In the genomic region with DNA sequence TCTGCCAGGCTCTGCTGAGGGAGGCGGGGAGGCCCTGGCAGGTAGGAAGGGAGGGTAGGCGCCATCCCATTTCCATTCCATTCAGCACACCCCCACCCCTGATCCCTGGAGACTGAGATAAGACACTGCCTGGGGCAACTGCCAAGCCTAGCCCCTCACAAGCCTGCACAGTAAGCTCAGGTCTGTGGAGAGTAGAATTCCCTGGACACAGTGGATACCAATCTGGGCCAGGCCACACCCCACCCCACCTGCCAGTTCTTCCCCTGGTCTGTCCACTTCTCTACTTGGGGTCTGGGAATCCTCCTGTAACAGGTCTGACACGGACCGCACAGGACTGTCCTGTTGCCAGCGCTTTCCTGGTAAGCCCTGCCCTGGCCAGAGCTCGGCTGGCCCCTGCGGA, we compare ENCODE assay signal across 11 mouse cellular contexts. TPM values are rescaled to one million over a fixed set of nuclear protein-coding genes. Genes with fewer than 3 reads are reported as not detected.
DNase-seq lines count a peak whose midpoint lies in the region; ATAC-seq and TF ChIP-seq lines count a peak whose summit lies in the region.
"Had no signal": no experiment of that assay in that cellular context is flagged by ENCODE, and none has a peak within 500 bp of the region (broad histone marks: within the 10 kb centered on the region; RNA-seq: fewer than 3 reads in every experiment).

No protein-coding gene starts in this region.

- H3K4me3 ChIP-seq in gastrocnemius, adult 2 months, result no peak overlapping the region
- no peak overlapping the region for H3K4me3 ChIP-seq in heart, embryonic 15.5 days
- H3K4me3 ChIP-seq in midbrain, embryonic 10.5 days, result peak overlapping the region; percentile 51; the same call in 1 of the 2 replicates
- H3K4me3 ChIP-seq: limb, embryonic 12.5 days had no signal

- TF ChIP-seq CTCF in gastrocnemius, adult 2 months (IDR thresholded peaks at IDR 0.05), result no peak

- no peaks in the 10 kb centered on the region for H3K27me3 ChIP-seq in heart, embryonic 15.5 days
- peaks cover 47% of the 10 kb centered on the region for H3K27me3 ChIP-seq in midbrain, embryonic 10.5 days (ENCODE audit: low read depth, poor library complexity, severe bottlenecking)

- peaks cover 29% of the 10 kb centered on the region for H3K36me3 ChIP-seq in heart, embryonic 15.5 days
- peaks cover 30% of the 10 kb centered on the region for H3K36me3 ChIP-seq in midbrain, embryonic 10.5 days

- H3K4me1 ChIP-seq in heart, embryonic 15.5 days (replicated peaks), result peaks cover 48% of the 10 kb centered on the region
- peaks cover 47% of the 10 kb centered on the region for H3K4me1 ChIP-seq in midbrain, embryonic 10.5 days

- peak overlapping the region; percentile 70 for H3K4me2 ChIP-seq in heart, embryonic 15.5 days

- intact Hi-C loops in gastrocnemius, adult 2 months (cut with DNase I), result no loop called here
- intact Hi-C loops in gastrocnemius, postnatal 36 days (cut with DNase I), result no loop called here

- 36% methylated on average over 7 of the region's 7 CpGs for WGBS in heart, embryonic 15.5 days
- WGBS in midbrain, embryonic 10.5 days, result 43% methylated on average over 7 of the region's 7 CpGs

- 0 out of 2 replicates have a peak, but pooled peaks have one; percentile 36 for ATAC-seq in heart, embryonic 15.5 days (replicated peaks; ENCODE audit: insufficient number of reproducible peaks, insufficient read depth, low FRiP score, low read depth)

- no peaks in the 10 kb centered on the region for H3K9me3 ChIP-seq in heart, embryonic 15.5 days (replicated peaks)
- no peaks in the 10 kb centered on the region for H3K9me3 ChIP-seq in midbrain, embryonic 10.5 days (replicated peaks)
- H3K9me3 ChIP-seq: limb, embryonic 12.5 days had no signal

- DNase-seq in gastrocnemius, adult 2 months, result no peak
- no peak for DNase-seq in gastrocnemius, postnatal 4 days (ENCODE audit: low spot score in 2 of 2)
- peak; percentile 63 for DNase-seq in MN1 (ENCODE audit: low spot score)
- no peak for DNase-seq in midbrain, embryonic 10.5 days (ENCODE audit: low spot score)
- DNase-seq in gastrocnemius, postnatal 36 days, result no peak
- DNase-seq in embryo, embryonic 10 days (ENCODE audit: low spot score), result no peak
- no peak for DNase-seq in frontal cortex, postnatal 36 days (ENCODE audit: low spot score in 2 of 2)
- DNase-seq: kidney, adult 2 months; thymus, adult 18-20 months had no signal

- peak overlapping the region; percentile 12; the same call in 1 of the 2 replicates for H3K27ac ChIP-seq in gastrocnemius, adult 2 months
- no peak overlapping the region for H3K27ac ChIP-seq in heart, embryonic 15.5 days
- peak overlapping the region; percentile 43; the same call in 1 of the 2 replicates for H3K27ac ChIP-seq in midbrain, embryonic 10.5 days (replicated peaks)
- H3K27ac ChIP-seq: limb, embryonic 12.5 days had no signal

- no peak overlapping the region; the same call in 1 of the 2 replicates for H3K9ac ChIP-seq in heart, embryonic 15.5 days
- H3K9ac ChIP-seq: limb, embryonic 12.5 days had no signal

RNA-seq across cellular contexts. Expression of a gene that starts 7.0 kb away (rescaled TPM):
- 1 to 10 TPM; 2.7 to 6.1 TPM for total RNA-seq in gastrocnemius, adult 2 months (2021)
- 10 to 100 TPM; 15.7 to 15.9 TPM for total RNA-seq in gastrocnemius, postnatal 4 days (2021)
- polyA plus RNA-seq in heart, embryonic 15.5 days (2015; fragmentation: Nextera tagmentation; extraction: Ambion mirVana), result 22.9 and 31.6 TPM in 2 replicates
- polyA plus RNA-seq in midbrain, embryonic 10.5 days (2016; fragmentation: Nextera tagmentation; extraction: Ambion mirVana), result 11.3 and 14.5 TPM in 2 replicates
- total RNA-seq in gastrocnemius, postnatal 36 days (2021), result 1 to 10 TPM; 2.6 to 4.9 TPM

RNA-seq across cellular contexts. Expression of a gene that starts 11.9 kb away (rescaled TPM):
- 10 to 100 TPM; 47.3 to 49.8 TPM for total RNA-seq in gastrocnemius, adult 2 months (2021)
- 10 to 100 TPM; 48.8 to 54.0 TPM for total RNA-seq in gastrocnemius, postnatal 4 days (2021)
- polyA plus RNA-seq in heart, embryonic 15.5 days (2015; fragmentation: Nextera tagmentation; extraction: Ambion mirVana), result 107 and 122 TPM in 2 replicates
- polyA plus RNA-seq in midbrain, embryonic 10.5 days (2016; fragmentation: Nextera tagmentation; extraction: Ambion mirVana), result 163 and 176 TPM in 2 replicates
- 10 to 100 TPM; 34.3 to 44.5 TPM for total RNA-seq in gastrocnemius, postnatal 36 days (2021)

RNA-seq across cellular contexts. Expression of a gene that starts 31.0 kb away (rescaled TPM):
- total RNA-seq in gastrocnemius, adult 2 months (2021), result 10 to 100 TPM; 29.7 to 44.5 TPM
- 10 to 100 TPM; 39.0 to 41.3 TPM for total RNA-seq in gastrocnemius, postnatal 4 days (2021)
- 77.7 and 88.6 TPM in 2 replicates for polyA plus RNA-seq in heart, embryonic 15.5 days (2015; fragmentation: Nextera tagmentation; extraction: Ambion mirVana)
- polyA plus RNA-seq in midbrain, embryonic 10.5 days (2016; fragmentation: Nextera tagmentation; extraction: Ambion mirVana), result 185 and 201 TPM in 2 replicates
- 10 to 100 TPM; 31.9 to 34.4 TPM for total RNA-seq in gastrocnemius, postnatal 36 days (2021)

RNA-seq across cellular contexts. Expression of a gene that starts 31.0 kb away (rescaled TPM):
- 100 to 1,000 TPM; 359 to 480 TPM for total RNA-seq in gastrocnemius, adult 2 months (2021)
- total RNA-seq in gastrocnemius, postnatal 4 days (2021), result 100 to 1,000 TPM; 179 to 186 TPM
- 163 and 166 TPM in 2 replicates for polyA plus RNA-seq in heart, embryonic 15.5 days (2015; fragmentation: Nextera tagmentation; extraction: Ambion mirVana)
- 50.4 and 52.6 TPM in 2 replicates for polyA plus RNA-seq in midbrain, embryonic 10.5 days (2016; fragmentation: Nextera tagmentation; extraction: Ambion mirVana)
- total RNA-seq in gastrocnemius, postnatal 36 days (2021), result 100 to 1,000 TPM; 411 to 443 TPM

RNA-seq across cellular contexts. Expression of a gene that starts 48.8 kb away (rescaled TPM):
- total RNA-seq in gastrocnemius, adult 2 months (2021), result 1 to 10 TPM; 3.0 to 3.8 TPM
- 10 to 100 TPM; 23.9 to 24.5 TPM for total RNA-seq in gastrocnemius, postnatal 4 days (2021)
- polyA plus RNA-seq in heart, embryonic 15.5 days (2015; fragmentation: Nextera tagmentation; extraction: Ambion mirVana), result 18.6 and 25.1 TPM in 2 replicates
- 13.0 and 13.1 TPM in 2 replicates for polyA plus RNA-seq in midbrain, embryonic 10.5 days (2016; fragmentation: Nextera tagmentation; extraction: Ambion mirVana)
- total RNA-seq in gastrocnemius, postnatal 36 days (2021), result 1 to 10 TPM; 3.3 to 3.8 TPM
